Mouse (Mus musculus) kidney, adult 2 months (tissue): ENCODE results near the gene Pheta1.

Experiments
- CTCF ChIP-seq: fragments of 200-500 bp; conservative IDR thresholded peaks from 2 replicates; pipeline ENCODE4 v1.5.1; 2011; ENCODE audit warnings: low read depth, mild to moderate bottlenecking, control low read depth, low read length, moderate library complexity, mixed read lengths; ENCODE audit not compliant: insufficient read depth, insufficient read length
- POLR2A ChIP-seq: fragments of 200-500 bp; IDR thresholded peaks from one replicate; pipeline ENCODE4 v1.6.1; 2011; ENCODE audit warnings: low read depth, low read length, control low read depth

DNA sequence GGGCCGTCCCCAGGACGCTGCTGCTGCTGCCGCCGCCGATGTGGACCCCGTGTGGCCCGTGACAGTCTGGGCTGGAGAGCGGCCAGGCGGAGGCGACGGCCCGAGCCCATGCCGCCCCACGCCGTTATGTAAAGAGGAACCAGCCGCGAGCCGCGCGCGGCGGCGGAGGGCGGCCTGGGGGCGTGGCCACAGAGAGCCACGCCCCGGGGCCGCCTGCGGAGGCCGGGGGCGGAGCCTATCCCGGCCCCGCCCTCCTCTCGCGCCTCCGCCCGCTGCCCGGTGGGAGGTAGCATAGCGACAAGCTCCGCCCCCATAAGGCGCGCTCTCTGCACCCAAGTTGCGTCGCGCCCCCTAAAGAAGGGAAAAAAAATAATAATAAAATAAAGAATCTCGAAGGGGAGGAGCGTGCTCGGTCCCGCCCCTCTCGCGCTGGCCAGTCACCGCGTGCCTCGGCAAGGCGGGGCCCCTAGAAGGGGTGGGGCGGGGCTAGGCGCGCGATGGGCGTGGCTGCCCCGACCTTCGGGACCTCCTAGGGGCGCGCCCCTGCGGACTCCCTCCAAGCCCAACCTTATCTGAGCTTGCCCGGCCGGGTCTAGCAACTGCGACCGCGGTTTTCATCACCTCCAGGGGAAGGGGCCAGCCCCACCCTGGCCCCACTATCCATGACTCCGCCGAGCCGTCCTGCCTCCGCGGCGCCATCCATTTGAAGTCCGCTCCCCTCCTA is 11.9 kb upstream of the Pheta1 start:
- no peak for TF ChIP-seq CTCF
- TF ChIP-seq POLR2A = peak; percentile 86
